Mouse (Mus musculus): ENCODE results near the gene Vav2. TPM values are rescaled to one million over a fixed set of nuclear protein-coding genes. Genes with fewer than 3 reads are reported as not detected.

The Vav2 gene
- polyA plus RNA-seq, 1 experiment, result 13.0 TPM

GRCm38 (mm10) chr2:27327076-27327475 lies 99.8 kb downstream of the Vav2 start:
- peaks cover 69% of the 10 kb centered on the region for H3K79me2 ChIP-seq (ENCODE audit: control insufficient read depth, insufficient read depth)
- H3K27me3 ChIP-seq (ENCODE audit: control insufficient read depth, insufficient read depth, insufficient read length), result no peaks in the 10 kb centered on the region
- no peak for TF ChIP-seq MYOD1 (IDR thresholded peaks at IDR 0.05; ENCODE audit: control insufficient read depth, insufficient read length, low read depth)
- peak; percentile 14 for TF ChIP-seq MAX (IDR thresholded peaks at IDR 0.05)
- H3K4me3 ChIP-seq (ENCODE audit: insufficient read depth, poor library complexity, severe bottlenecking), result no peak overlapping the region
- no peaks in the 10 kb centered on the region for H3K36me3 ChIP-seq (ENCODE audit: control insufficient read depth, insufficient read depth)
- no peak overlapping the region for H3ac ChIP-seq (ENCODE audit: control insufficient read depth, insufficient read length, low read depth)
- peaks cover 9% of the 10 kb centered on the region for H3K79me3 ChIP-seq (ENCODE audit: low read depth)

GRCm38 (mm10) chr2:27326357-27326756 lies 100.5 kb downstream of the Vav2 start:
- no peaks in the 10 kb centered on the region for H3K36me3 ChIP-seq (ENCODE audit: control insufficient read depth, insufficient read depth)
- no peak overlapping the region for H3K4me3 ChIP-seq (ENCODE audit: insufficient read depth, poor library complexity, severe bottlenecking)
- TF ChIP-seq FOSL1 (IDR thresholded peaks at IDR 0.05; ENCODE audit: insufficient read depth, low read length, poor library complexity, severe bottlenecking), result no peak
- TF ChIP-seq CEBPB (IDR thresholded peaks at IDR 0.05; ENCODE audit: low read depth), result no peak
- TF ChIP-seq CTCF (IDR thresholded peaks at IDR 0.05; ENCODE audit: control insufficient read depth, insufficient read depth, insufficient read length), result no peak
- TF ChIP-seq MAX (IDR thresholded peaks at IDR 0.05), result no peak
- no peak for TF ChIP-seq USF1 (IDR thresholded peaks at IDR 0.05; ENCODE audit: low read depth)
- TF ChIP-seq MYOD1 (IDR thresholded peaks at IDR 0.05; ENCODE audit: control insufficient read depth, insufficient read length, low read depth), result no peak
- no peak for TF ChIP-seq MYOG (IDR thresholded peaks at IDR 0.05; ENCODE audit: control insufficient read depth, extremely low read depth, insufficient read length)
- peaks cover 74% of the 10 kb centered on the region for H3K79me2 ChIP-seq (ENCODE audit: control insufficient read depth, insufficient read depth)
- peaks cover 9% of the 10 kb centered on the region for H3K79me3 ChIP-seq (ENCODE audit: low read depth)
- H3ac ChIP-seq (ENCODE audit: control insufficient read depth, insufficient read length, low read depth), result no peak overlapping the region
- no peaks in the 10 kb centered on the region for H3K27me3 ChIP-seq (ENCODE audit: control insufficient read depth, insufficient read depth, insufficient read length)

- Histone ChIP-seq H3K79me3 (ENCODE audit: low read depth) (peaks cover 10% of the 10 kb centered on the region), H3ac (ENCODE audit: control insufficient read depth, insufficient read length, low read depth) (no peak overlapping the region), H3K36me3 (ENCODE audit: control insufficient read depth, insufficient read depth) (no peaks in the 10 kb centered on the region), H3K27me3 (ENCODE audit: control insufficient read depth, insufficient read depth, insufficient read length) (no peaks in the 10 kb centered on the region), H3K4me3 (ENCODE audit: insufficient read depth, poor library complexity, severe bottlenecking) (no peak overlapping the region), H3K79me2 (ENCODE audit: control insufficient read depth, insufficient read depth) (peaks cover 65% of the 10 kb centered on the region)
- TF ChIP-seq CTCF (IDR thresholded peaks at IDR 0.05; ENCODE audit: control insufficient read depth, insufficient read depth, insufficient read length) (no peak), MYOD1 (IDR thresholded peaks at IDR 0.05; ENCODE audit: control insufficient read depth, insufficient read length, low read depth) (no peak), CEBPB (IDR thresholded peaks at IDR 0.05; ENCODE audit: low read depth) (no peak), MYOG (IDR thresholded peaks at IDR 0.05; ENCODE audit: control insufficient read depth, extremely low read depth, insufficient read length) (no peak), MAX (IDR thresholded peaks at IDR 0.05) (no peak), FOSL1 (IDR thresholded peaks at IDR 0.05; ENCODE audit: insufficient read depth, low read length, poor library complexity, severe bottlenecking) (no peak), USF1 (IDR thresholded peaks at IDR 0.05; ENCODE audit: low read depth) (no peak)
Measured at GRCm38 (mm10) chr2:27324690-27325089, 102.1 kb downstream of the Vav2 start.

- TF ChIP-seq USF1 (IDR thresholded peaks at IDR 0.05; ENCODE audit: low read depth) (no peak), MYOG (IDR thresholded peaks at IDR 0.05; ENCODE audit: control insufficient read depth, extremely low read depth, insufficient read length) (no peak), MAX (IDR thresholded peaks at IDR 0.05) (no peak), FOSL1 (IDR thresholded peaks at IDR 0.05; ENCODE audit: insufficient read depth, low read length, poor library complexity, severe bottlenecking) (no peak), CTCF (IDR thresholded peaks at IDR 0.05; ENCODE audit: control insufficient read depth, insufficient read depth, insufficient read length) (no peak), MYOD1 (IDR thresholded peaks at IDR 0.05; ENCODE audit: control insufficient read depth, insufficient read length, low read depth) (no peak), CEBPB (IDR thresholded peaks at IDR 0.05; ENCODE audit: low read depth) (no peak)
- no peaks in the 10 kb centered on the region for H3K27me3 ChIP-seq (ENCODE audit: control insufficient read depth, insufficient read depth, insufficient read length)
- no peaks in the 10 kb centered on the region for H3K36me3 ChIP-seq (ENCODE audit: control insufficient read depth, insufficient read depth)
- peaks cover 44% of the 10 kb centered on the region for H3K79me2 ChIP-seq (ENCODE audit: control insufficient read depth, insufficient read depth)
- H3K79me3 ChIP-seq (ENCODE audit: low read depth), result peaks cover 5% of the 10 kb centered on the region
- H3K4me3 ChIP-seq (ENCODE audit: insufficient read depth, poor library complexity, severe bottlenecking), result no peak overlapping the region
- H3ac ChIP-seq (ENCODE audit: control insufficient read depth, insufficient read length, low read depth), result no peak overlapping the region
Measured at GRCm38 (mm10) chr2:27321431-27321875, 105.4 kb downstream of the Vav2 start.

GRCm38 (mm10) chr2:27320820-27321219 lies 106.0 kb downstream of the Vav2 start:
- Histone ChIP-seq H3ac (ENCODE audit: control insufficient read depth, insufficient read length, low read depth) (no peak overlapping the region), H3K36me3 (ENCODE audit: control insufficient read depth, insufficient read depth) (no peaks in the 10 kb centered on the region), H3K79me3 (ENCODE audit: low read depth) (peaks cover 5% of the 10 kb centered on the region), H3K4me3 (ENCODE audit: insufficient read depth, poor library complexity, severe bottlenecking) (no peak overlapping the region), H3K27me3 (ENCODE audit: control insufficient read depth, insufficient read depth, insufficient read length) (no peaks in the 10 kb centered on the region), H3K79me2 (ENCODE audit: control insufficient read depth, insufficient read depth) (peaks cover 41% of the 10 kb centered on the region)
- no peak for TF ChIP-seq CTCF (IDR thresholded peaks at IDR 0.05; ENCODE audit: control insufficient read depth, insufficient read depth, insufficient read length)
- no peak for TF ChIP-seq MYOG (IDR thresholded peaks at IDR 0.05; ENCODE audit: control insufficient read depth, extremely low read depth, insufficient read length)
- TF ChIP-seq MAX (IDR thresholded peaks at IDR 0.05), result no peak

GRCm38 (mm10) chr2:27318606-27319005 lies 108.2 kb downstream of the Vav2 start:
- TF ChIP-seq MYOG (IDR thresholded peaks at IDR 0.05; ENCODE audit: control insufficient read depth, extremely low read depth, insufficient read length) (no peak), MAX (IDR thresholded peaks at IDR 0.05) (no peak), CTCF (IDR thresholded peaks at IDR 0.05; ENCODE audit: control insufficient read depth, insufficient read depth, insufficient read length) (no peak), CEBPB (IDR thresholded peaks at IDR 0.05; ENCODE audit: low read depth) (no peak), USF1 (IDR thresholded peaks at IDR 0.05; ENCODE audit: low read depth) (no peak), FOSL1 (IDR thresholded peaks at IDR 0.05; ENCODE audit: insufficient read depth, low read length, poor library complexity, severe bottlenecking) (no peak), MYOD1 (IDR thresholded peaks at IDR 0.05; ENCODE audit: control insufficient read depth, insufficient read length, low read depth) (no peak)
- Histone ChIP-seq H3ac (ENCODE audit: control insufficient read depth, insufficient read length, low read depth) (no peak overlapping the region), H3K4me3 (ENCODE audit: insufficient read depth, poor library complexity, severe bottlenecking) (no peak overlapping the region), H3K27me3 (ENCODE audit: control insufficient read depth, insufficient read depth, insufficient read length) (no peaks in the 10 kb centered on the region), H3K79me2 (ENCODE audit: control insufficient read depth, insufficient read depth) (peaks cover 33% of the 10 kb centered on the region), H3K79me3 (ENCODE audit: low read depth) (peaks cover 2% of the 10 kb centered on the region), H3K36me3 (ENCODE audit: control insufficient read depth, insufficient read depth) (no peaks in the 10 kb centered on the region)
